Mouse (Mus musculus) left cerebral cortex, adult 11 months (tissue): ENCODE measurements at regions not wholly inside any gene's neighbourhood (a gene's known extent, or its start where the extent isn't known, plus 50 kb on each side); places are given as distances from the start of the nearest gene placed in this dataset.

Source experiments
- DNase-seq: peaks from one replicate; pipeline ENCODE4 v3.0.0; 2022; ENCODE audit warnings: low spot score

DNA sequence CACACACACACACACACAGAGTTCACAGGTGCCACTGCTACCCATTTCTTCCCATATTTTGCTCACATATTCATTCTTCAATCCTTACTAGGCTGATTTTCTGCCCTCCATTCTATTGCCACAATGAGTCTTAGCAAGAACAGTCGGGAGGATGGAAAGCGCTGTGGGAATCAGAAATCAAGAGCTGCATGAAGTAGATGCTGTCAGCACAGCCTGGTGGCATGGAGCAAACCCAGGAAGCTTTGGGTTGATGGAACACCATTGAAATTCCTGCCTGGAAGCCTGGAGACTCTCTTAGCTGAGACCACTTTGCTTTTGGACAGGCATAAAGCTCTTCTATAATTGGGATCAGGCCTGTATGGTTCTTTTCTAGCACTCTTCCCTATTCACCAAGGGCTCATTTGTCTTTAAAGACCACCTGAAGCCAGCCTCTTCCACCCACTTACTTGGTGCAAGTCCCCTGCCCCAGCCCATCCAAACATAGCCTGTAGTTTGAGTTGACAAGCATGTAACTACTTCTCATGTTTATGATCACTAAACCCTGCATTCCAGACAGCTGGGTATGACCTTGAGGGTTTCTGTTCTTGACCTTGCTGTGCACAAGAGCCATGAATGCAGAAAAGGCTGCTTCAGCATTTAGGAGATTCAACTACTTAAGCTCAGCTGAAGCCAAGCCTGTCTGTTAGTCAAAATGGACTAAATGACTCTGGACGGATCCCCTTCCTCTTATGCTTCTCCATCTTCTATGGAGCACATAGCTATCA, 537.4 kb downstream of the Slc4a3 start:
- DNase-seq, result no peak

DNA sequence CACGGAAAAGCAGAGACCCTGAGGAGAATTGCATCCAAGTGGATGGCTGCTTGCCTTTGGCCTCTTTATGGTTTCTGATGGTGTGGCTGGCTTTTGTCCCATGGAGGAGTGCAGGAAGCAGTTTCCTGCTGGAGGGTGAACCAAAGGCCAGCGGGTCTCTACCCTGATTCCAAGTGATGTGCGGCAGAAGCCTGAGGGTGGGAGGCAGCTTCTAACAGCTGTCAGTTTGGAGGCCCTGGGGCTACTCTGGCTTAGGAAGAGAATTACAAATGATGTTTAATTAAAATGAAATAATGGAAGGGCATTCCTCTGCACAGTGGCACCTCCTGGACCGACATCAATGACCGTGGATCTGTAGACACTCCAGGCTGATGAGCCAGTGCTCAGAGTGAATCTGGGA, 545.0 kb downstream of the Slc4a3 start:
- no peak for DNase-seq

GRCm38 (mm10) chr1:76113281-76113680, 567.2 kb downstream of the Slc4a3 start:
- DNase-seq, result no peak

- DNase-seq, result no peak
These were observed 574.8 kb downstream of the Slc4a3 start for GRCm38 (mm10) chr1:76120840-76121239.

DNA sequence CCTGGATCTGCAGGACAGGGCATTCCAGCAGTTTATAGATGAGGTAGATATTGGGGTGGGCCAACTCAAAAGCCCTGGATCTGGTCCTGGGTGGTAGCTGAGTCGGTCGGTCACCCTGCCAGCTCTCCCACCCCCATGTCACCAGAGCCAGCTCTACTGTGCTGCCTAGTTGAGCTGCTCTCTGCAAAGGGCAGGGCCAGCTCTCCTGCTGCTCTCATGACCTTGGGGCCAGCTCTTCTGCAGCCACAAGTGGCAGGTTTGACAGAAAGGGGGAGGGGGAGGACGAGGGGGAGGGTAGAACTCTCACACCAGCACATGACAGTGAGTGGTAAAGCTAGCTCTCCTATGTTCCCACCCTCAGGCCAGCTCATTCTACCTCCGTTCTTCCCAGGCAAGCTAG, 584.3 kb downstream of the Slc4a3 start:
- DNase-seq, result no peak

- no peak for DNase-seq
These were observed 590.7 kb downstream of the Slc4a3 start for GRCm38 (mm10) chr1:76136810-76137209.

- DNase-seq, result no peak
These were observed 591.6 kb downstream of the Slc4a3 start for GRCm38 (mm10) chr1:76137701-76138100.

DNA sequence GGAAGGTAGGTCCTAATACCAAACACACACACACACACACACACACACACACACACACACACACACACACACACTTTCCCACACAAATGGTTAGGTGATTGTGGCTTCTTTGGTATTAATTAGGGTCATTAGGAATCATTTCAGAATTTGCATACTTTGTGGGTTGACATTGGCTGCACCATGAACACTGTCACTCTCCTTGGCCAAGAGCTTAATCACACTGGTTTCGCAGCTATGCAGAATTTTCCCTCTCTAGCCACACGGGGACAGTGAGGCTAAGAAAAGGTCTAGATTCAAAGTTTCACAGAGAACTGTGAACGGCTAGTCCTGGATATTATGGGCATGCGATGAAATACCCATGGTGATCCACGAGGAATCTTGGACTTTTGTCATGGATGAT, 597.5 kb downstream of the Slc4a3 start:
- no peak for DNase-seq

DNA sequence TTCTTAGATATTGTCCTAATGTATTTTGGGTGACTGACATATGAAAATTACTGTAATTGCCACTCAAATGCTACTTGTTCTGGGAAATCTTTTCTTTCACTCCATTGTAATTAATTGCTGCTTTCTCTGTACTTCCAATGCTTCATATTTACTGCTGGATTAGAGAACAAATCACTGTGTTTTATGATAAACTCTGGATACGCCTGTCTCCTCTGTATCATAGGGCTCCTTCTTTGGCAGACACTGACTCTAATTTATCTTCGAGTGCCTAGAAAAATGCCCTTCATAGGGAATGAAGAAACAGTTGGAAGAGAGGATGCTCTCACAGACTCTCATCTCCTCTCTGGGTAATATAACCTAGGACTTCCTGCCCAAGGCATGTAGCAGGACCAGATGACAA, 602.9 kb downstream of the Slc4a3 start:
- DNase-seq, result no peak

GRCm38 (mm10) chr1:76156291-76156690, 610.2 kb downstream of the Slc4a3 start:
- no peak for DNase-seq

- DNase-seq, result no peak
These were observed 621.4 kb downstream of the Slc4a3 start for GRCm38 (mm10) chr1:76167486-76167885.

GRCm38 (mm10) chr1:76181181-76181580, 635.1 kb downstream of the Slc4a3 start:
- DNase-seq, result no peak

DNA sequence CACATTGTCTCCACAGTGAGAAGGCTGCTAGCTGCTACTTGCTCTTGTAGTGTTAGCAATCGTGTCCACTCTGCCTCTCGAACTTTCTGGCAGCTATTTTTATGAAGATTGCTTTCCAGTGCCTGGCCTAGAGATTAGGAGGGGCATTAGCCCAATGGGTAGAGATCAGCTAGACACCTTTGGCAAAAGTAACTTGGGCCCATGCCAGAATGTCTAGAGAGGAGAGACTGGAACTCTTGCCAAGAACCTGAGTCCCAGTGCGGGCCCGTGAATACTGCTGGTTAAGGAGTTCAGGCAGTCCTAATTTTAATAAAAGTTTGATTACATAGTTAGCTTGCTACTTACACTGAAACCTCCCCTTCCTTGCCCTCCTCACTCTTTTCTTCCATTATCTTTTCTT, 648.8 kb downstream of the Slc4a3 start:
- no peak for DNase-seq

DNA sequence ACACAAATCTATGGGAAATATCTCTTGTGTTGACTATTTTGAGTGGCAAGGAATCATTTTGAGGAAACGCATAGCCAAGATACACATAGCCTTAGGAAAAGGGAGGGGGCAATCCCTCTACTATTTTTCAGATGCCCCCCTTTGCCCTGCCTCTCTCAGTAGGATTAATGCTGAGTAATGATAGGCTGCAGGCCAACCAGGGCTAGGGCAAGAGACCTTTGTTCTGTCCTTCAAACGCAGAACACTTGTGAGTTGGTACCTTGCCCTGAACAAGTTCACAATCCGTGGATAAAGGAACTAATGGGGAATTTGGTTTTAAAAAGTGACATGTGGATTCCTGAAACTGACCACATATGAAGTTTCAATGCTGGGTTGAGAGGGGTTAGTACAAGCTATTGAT, 651.6 kb downstream of the Slc4a3 start:
- DNase-seq, result no peak

DNA sequence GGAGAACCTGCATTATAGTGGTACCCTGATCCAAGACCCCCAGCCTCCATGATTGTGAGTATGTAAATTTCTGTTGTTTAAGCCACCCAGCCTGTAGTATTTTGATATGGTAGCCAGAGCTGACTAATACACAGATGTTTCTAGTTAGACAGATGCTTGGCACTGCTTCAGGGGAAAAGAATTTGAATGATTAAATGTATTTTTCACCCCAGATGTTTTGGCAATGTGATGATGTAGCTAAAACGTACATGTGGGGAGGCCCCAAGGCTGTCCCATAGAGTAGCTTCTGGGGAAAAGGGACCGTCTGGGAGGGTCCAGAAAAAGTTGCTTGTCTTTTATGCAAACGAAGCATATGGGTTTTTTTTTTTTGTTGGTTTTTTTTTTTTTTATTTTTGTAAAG, 654.8 kb downstream of the Slc4a3 start:
- no peak for DNase-seq

DNA sequence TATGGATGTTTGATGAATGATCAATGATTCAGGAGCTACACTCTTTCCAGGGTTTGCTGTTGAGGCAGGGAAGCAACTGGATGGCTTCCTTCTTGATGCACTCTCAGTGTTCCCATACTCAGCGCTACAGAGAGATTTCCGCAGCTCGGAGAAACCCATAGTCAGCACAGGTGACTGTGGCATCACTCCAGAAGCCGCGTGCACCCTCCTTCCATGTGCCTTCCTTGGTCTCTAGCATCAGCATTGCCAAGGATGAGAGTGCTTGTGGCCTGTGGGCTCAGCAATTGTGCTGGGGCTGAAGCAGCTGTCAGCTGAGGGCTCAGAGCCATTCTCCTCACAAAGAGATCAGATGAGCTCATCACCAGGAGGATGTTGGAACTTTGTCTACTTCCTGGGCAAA, 666.4 kb downstream of the Slc4a3 start:
- no peak for DNase-seq

DNA sequence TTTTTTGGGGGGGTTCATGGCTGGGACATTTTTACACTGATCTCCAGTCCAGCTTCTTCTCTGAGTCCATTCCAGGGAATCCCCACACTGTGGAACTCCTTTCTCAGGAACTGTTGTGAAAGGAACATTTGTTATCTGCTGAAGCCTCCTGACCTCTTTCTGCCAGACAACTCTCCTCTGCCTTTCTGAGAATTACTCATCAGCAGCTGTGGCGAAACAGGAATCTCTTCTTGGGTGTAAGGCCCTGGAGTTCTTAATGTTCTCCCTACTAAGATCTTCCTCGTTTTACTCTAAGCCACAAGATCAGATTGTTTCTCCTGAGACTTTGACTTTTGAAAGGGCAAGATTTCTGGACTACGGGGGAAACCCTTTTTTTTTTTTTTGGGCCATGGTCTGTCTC, 698.7 kb downstream of the Slc4a3 start:
- no peak for DNase-seq

GRCm38 (mm10) chr1:76246181-76246796, 700.2 kb downstream of the Slc4a3 start:
- DNase-seq, result no peak

DNA sequence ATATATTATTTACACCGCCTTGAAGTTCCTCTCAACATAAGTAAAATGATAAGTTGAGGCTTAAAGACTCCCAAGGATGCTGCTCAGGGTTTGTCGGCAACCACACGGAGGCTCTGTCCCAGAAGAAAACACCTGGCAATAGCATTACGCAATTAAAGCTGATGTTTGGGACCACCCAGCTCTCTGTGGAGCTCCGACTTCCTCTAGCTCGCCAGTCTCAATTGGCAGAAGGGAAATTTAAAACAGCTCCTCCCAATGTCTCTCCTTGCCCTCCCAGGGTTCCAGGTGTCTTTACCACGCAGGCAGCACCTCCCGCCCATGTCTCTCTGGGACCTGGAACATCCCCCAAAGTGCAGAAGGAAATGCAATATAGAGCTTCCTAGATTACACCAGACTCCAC, 701.1 kb downstream of the Slc4a3 start:
- DNase-seq, result no peak

- DNase-seq, result no peak
These were observed 712.2 kb downstream of the Slc4a3 start for GRCm38 (mm10) chr1:76258217-76258616.

GRCm38 (mm10) chr1:76276148-76276547, 730.1 kb downstream of the Slc4a3 start:
- DNase-seq, result no peak

GRCm38 (mm10) chr1:76276624-76277023, 730.6 kb downstream of the Slc4a3 start:
- DNase-seq, result no peak

DNA sequence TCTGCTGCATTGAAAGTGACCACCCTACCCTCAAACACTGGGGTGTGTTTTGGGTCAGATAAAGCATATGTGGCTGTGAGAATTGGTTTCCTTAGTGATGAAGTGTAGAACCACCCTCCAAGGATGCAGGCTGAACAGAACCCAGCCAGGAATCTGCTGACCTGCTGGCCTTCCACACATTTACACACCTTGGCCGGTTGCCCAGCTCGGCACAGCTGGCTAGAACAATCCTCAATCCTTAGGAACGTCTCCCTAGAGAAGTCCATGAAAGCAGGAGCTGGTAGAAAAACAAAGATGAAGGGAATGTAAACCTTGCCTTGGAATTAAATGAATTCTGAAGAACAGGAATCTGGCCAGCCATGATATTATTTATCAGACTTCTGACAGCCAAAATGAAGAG, 737.3 kb downstream of the Slc4a3 start:
- DNase-seq, result no peak

DNA sequence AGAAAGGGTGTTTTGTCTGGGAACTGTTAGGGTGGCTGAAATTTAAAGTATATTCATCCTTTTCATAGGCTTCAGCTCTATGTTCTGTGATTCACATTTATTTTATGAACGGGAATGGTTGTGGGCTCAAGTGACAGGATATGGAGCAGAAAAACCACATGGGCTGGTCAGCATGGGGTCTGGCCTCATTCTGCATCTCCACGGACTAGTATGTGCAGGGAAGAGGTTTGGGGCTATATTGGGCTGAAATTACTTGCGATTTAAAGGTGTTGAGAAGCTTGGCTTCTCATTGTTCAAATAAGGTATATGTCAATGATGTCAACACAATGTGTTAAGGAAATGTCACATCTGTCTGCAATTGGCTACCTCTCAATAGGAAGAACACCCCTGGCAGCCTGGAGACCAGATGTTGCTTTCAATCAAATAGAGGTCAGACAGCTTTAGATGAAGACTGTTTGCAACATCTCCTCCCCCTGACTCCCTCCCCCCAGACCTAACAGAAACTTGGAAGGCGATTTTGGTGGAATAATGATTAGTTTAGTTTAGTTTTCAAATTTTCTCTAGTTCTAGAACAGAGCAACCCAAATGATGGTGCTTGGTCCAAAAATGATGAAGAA, 777.0 kb downstream of the Slc4a3 start:
- no peak for DNase-seq
